Mouse (Mus musculus) gonadal fat pad, adult 2 months (tissue): ENCODE data around the gene Parp6. TPM values are rescaled to one million over a fixed set of nuclear protein-coding genes. Genes with fewer than 3 reads are reported as not detected.

ENCODE experiments used
- DNase-seq: peaks from one replicate; pipeline ENCODE4 v3.0.0-alpha.2; 2012; ENCODE audit warnings: low read depth
- polyA plus RNA-seq: library from polyadenylated mRNA; depleted of rRNA; stranded (reverse); fragments of >200 nt; gene quantifications from 2 replicates; pipeline ENCODE4 v1.2.3, GENCODE M21; 2012

Gene Parp6
- polyA plus RNA-seq, 1 experiment: 19.3 TPM

DNA sequence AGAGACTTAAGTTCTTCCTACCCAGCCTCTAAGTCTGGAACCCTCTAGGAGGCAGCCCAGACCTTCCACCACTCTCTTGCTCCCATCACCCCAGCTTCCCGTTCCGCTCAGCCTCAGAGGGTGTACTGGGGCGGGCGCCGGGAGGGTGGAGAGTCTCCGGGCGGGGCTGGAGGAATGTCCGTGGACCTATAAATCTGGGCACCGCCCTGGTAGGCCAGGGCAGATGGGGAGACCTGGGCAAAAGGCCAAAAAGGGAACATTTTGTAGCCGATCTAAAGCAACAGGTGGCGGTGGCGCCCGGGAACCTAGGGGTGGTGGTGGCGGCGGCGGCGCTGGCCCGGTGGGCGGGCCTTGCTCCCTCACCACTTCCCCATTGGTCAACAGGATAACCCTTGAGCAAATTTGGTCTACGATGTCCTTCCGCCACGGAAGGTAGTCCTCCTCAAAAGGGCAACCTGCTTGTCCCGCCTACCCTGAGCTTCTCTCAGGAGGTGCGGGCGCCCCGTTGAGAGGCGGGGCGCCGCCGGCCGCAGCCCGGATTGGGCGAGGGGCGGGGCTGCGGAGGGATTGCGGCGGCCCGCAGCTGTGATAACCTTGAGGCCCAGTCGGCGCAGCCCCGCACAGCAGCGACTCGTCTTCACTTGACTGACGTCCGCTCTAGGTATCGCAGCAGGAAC is 39.0 kb downstream of the Parp6 start, which contains the start of gene Pkm:
Gene Pkm (plus strand): TSS at position 411 of the 677 bp plus-strand sequence.
- peak; percentile 98 for DNase-seq

DNA sequence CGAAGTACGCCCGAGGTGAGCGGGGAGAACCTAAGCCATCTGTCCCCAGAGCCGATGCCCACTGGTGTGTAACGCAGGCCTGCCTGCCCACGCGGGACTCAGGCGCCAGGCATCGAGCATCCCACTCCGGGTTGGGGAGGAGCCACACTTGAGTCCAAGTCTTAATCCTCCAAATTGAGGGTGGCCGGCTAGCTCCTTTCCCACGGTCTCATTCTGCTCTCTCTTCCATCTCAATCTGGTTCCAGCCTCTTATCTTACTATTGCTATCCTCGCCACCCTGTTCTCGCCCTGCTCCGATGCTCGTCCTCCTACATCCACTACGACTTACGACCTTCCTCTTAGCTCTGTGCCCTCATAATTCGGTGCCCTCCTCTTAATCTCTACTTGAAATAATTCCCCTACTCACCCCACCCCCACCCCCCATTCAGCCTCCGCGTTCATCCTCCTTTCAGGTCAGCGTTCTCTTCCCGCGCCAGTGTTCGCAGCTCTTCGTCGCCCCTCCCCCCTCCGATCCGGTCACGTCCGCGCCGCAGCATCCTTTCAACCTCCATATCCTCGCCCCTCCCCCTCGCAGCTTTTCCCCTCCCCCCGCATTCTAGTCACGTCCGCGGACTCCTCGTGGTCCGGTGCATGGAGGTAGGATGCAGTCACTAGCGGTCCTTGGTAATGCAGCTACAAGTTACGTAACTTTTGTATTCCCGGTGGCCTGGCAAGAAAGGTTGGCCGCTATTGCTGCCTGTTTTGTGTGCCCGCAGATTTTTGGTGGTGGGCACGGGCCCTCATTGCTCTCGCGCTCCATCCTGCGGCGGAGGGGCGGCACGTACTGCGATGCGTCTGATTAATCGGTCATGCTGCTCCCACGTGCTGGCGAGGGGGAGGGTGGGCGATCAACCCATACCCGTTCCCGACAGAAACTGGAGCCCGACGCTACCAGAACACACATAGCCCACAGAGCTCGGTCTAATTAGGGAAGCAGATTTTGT is 39.8 kb downstream of the Parp6 start:
- no peak for DNase-seq

DNA sequence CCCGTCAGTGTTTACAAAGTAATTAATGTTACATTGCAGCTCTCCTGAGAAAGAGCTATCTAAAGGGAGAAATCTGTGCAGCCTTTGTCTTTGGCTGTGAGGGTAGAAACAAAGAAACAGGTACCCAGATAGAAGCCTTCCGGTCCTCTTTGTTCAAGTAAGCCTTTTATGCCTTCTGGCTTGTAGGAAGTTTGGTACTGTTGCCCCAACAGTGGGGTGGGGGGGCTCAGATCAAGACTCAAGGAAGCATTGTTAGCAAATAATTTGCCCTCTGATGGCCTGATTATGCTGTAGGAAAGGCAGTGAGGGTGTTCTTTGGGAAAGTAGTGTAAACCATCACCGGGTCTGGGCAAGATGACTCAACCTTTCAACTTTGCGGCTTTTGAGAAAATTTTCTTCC is 41.1 kb downstream of the Parp6 start:
- no peak for DNase-seq

DNA sequence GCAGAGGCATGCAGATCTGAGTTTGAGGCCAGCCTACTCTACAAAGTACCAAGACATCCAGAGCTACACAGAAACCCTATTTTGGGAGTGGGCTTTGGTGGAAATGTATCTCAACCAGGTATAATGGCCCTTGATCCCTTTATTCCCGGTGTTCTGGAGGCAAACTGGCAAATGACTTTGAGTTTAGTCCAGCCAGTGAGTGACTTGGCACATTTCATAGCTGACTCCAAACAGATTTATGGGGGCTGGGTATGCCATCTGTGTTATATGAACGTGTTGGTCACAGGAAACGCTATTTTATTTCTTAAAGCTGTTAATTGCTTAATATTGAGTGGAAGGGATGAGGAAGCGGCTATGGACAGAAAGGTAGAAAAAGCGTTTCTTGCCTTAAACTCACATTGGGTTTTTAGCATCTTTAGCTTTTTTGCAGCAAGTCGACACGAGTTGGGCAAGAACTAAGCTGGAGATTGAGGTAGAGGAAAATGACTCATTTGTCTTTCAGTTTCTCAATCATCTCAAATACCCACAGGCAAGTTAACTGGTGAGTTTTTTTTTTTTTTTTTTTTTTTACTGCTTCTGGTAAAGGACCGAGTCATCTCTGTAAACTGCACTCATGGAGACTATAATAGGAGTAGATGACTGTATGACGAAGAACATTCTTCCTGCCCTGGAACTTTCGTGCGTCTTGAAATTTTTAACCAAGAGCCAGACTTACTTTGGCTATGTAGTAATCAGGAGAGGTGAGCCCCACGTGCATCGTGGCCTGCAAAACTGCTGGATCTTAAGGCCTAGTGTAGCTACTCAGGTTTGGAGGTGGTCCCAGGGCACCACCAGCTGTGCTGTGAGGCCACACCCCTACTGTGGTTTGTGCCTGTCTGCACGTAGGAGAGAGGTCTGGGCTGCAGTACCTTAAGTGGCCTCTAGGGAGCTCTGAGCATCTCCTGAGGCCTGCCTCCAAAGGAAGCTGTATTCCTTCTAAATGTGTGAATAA is 42.2 kb downstream of the Parp6 start:
- peak; percentile 75 for DNase-seq

DNA sequence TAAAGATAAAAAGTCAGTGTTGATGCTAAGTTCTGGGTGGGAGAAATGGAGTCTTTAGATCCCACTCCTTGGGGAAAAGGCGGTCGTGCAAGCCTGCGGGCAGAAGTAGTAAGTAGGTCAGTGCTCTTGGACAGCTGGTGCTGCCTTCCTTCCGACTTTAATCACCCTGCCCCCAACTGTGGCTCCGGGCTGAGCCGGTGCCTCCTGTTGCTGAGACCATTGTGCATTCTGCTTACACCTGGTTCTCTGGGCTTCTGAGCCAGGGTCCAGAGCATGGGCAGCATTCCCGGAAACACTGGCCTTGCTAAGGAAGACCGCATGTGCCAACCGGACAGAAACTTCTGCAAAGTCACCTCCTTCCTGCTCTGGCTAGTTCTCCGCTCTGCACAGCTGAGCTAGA is 43.3 kb downstream of the Parp6 start:
- DNase-seq: no peak

DNA sequence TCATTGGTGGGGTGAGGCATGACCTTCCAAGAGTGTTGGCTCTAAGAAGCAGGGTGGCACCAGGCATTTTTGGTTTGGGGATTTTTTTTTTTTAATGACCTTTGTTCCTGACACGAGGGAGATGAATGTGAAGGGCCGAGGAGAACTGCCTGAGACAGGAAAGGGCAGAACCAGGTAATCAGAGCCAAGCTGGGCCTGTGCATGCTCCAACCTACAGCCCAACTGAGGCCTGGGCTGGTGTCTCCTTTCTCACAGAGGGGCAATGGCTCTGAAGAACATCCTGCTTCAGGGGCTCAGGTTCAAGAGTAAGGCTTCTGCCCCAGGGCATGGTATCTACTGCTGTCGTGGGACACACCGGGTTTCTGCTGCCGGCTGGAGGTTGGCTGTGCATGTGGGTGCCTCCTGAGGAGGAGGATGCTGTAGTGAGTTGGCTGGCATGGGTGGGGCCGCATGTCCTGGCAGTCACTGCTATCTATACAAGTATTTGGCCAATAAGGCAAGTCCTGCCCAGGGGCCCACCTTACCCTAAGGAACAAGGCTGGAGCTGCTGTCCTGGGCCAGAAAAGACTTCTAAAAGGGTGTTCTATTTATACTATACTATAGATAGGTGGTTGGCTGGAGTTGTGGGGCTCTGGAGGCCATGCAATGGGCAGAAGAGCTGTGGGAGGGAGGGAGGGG is 44.4 kb downstream of the Parp6 start:
- no peak for DNase-seq

DNA sequence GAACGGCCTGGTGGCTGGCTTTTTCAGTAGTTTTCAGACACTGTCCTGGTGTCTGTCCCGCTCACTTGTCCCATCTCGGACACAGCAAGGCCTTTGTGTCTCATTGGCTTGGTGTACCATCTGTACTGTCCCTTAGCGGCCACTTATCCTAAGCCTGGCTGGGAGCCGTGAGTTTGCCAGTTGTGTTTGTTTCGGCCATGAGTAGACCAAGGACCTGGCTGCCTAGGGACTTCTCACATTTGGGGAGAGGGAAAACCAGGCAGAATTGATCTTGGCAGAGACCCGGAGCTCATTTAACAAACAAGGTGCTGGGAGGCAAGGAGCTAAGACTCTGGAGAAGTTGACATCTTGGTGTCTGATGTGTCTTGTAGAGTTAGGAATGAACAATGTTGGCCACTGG is 46.1 kb downstream of the Parp6 start:
- DNase-seq: no peak

DNA sequence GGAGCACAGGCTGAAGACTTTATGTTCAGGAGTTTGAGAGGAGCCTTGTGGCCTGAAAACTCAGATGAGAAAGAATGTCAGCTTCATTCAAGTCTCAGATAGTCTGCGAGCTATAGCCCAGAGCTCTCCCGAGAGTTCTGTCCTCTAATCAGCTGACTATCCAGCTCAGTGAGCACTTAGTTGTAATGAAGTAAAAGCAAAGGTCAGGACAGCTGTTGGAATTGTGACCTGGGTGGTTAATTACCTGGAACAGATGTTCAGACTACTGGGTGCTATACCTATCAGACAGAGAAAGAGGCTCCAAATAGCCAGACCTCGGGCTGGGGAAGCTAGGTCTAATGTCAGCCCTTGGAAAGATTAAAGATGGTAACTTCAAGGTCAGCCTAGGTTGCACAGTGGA is 46.9 kb downstream of the Parp6 start:
- no peak for DNase-seq

DNA sequence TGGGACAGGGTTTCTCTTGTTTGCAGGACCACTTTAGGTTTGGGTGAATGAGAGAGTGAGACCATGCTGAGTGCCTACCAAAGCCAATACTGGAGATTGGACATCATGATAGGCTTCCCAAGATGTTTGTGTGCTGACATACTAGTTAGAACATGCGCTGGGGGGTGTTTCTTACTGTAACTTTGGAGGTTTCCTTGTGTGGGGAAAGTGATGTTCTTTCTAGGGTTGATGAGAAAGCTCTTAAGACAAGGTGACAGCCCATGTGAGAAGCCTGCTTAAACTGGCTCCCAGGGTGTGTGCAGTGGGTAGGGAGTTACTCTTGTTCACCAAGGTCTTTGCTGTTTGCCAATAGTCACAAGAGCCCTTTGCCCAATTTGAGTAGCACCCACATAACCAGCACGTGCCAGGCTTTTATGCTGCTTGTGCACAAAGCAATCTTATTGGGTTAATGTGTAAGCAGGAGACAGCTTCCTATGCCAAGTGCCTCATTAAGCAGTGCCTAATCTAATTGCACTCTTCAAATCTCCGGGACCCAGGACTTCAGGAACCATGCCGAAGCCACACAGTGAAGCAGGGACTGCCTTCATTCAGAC is 47.7 kb downstream of the Parp6 start:
- DNase-seq: no peak

DNA sequence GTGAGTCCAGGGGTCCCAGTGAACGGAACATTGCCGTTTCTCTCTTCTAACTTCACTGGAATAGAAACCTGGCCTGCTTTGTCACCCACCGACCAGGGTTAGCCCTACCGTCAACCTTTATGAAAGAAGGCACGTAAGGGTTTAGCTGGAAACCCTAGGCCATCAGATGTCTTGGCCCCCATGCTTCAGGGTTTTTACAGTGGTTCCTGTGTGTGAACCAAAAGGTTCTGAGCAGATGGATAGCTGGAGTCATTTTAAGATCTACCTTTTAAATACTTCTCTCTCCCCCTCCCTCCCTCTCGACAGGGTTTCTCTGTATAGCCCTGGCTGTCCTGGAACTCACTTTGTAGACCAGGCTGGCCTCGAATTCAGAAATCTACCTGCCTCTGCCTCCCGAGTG is 48.9 kb downstream of the Parp6 start:
- DNase-seq: no peak

DNA sequence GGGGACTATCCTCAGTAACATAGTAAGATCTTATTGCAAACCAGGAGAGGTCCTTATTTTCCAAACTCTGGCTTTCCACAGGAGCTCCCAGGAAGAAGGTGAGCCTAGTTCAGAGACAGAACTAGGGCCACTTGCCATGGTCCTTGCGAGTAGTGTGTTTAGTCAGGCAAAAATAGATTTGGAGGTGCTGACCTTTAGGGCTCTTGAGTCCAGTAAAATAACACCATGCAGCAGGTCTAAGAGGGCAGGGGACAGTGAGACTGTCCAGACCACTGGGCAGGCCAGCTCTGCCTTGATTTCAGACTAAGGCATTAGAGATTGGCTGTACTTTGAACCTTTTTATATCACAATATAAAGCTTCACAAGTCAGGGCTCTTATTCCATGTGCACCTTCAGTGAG is 49.7 kb downstream of the Parp6 start:
- no peak for DNase-seq

DNA sequence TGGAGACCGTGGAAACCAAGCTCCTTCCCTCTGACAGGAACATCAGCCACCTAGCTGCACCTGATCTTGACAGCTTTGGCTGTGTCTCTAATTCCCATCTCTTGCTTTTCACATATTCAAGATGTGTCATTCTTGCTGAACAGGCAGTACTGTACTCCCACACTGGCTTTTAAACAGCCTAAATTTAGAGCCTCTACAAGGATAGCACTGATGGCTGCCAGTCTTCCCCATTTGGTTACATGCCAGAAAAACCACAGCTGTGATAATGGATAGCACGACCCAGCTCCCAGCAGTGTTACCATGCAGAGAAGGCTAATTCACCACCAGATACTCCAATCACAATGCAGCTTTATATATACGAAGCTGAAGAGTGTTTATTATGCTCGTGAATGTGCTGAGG is 50.2 kb downstream of the Parp6 start:
- DNase-seq: no peak

DNA sequence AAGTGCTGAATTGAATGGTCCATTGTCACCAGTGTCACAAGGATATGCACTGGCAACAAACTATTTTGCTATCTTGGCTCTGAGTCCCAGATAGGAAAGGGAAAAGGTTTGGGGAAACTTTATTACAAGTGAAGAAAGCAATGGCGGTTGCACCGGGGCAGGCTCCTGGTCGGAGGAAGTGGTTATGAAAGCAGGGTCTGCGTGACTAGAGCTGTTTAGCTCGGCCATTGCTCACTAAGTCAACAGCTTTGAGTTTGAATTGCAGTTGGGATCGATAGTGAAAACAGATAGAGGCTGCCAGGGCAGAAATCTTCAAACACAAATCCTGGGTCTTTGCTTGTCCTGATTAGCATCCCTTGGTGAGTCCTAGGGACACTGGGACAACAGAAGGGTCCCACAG is 50.8 kb downstream of the Parp6 start:
- no peak for DNase-seq

DNA sequence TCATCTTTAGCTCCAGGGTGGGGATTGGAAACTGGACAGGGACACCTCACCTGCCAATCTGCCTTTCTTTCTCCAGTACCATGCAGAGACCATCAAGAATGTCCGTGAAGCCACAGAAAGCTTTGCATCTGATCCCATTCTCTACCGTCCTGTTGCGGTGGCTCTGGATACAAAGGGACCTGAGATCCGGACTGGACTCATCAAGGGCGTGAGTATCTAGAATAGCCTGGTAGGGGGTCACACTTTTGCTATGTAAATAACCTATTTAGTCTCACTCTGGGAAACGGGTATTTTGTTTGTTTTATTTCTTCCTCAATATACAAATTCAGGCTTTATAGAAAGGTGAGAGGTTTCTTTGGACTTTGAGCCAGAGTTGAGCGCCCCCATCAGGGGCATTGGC is 51.4 kb downstream of the Parp6 start:
- DNase-seq: no peak

DNA sequence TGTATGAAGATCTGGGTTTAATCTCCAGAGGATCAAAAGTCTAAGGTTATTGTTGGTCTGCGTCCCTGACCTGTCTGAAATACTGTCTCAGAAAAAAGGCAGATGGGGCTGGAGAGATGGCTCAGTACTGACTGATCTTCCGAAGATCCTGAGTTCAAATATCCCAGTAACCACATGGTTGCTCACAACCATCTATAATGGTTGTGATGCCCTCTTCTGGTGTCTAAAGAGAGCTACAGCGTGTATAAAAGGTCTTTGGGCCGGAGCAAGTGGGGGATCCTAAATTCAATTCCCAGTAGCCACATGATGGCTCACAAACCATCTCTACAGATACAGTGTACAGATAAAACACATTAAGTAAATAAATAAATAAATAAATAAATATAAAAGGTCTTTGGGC is 52.1 kb downstream of the Parp6 start:
- no peak for DNase-seq

DNA sequence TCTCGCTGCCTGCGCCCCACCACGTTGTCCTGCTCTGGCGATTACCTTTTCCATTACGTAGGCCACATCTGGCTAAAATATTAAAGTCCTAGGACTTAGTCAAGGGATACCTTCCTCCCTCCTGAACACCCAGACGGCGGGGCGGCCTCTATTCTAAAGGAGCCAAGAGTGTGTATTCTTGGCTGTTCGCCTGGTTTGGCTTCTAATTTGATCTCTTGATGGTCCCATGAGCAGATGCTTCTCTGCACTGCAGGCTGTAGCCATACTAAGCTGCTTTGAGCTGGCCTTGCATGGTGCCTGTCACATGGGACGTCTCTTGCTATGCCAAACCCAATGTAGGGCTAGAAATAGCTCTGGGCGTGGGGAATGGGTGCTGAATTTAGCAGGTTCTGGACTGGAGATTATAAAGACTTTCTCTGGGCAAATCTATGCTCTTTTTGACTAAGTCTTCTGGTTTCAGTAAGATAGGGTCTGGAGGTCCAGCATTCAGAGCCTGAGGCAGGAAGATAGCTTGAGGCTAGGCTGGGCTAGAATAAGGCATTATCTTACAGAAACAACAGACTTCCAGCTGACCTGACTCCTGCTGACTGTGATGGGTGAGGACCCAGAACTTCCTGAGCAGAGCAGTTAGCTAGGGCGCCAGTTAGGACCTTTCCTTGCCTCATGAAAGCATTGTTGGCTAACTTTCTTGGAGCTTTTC is 55.3 kb downstream of the Parp6 start:
- no peak for DNase-seq

DNA sequence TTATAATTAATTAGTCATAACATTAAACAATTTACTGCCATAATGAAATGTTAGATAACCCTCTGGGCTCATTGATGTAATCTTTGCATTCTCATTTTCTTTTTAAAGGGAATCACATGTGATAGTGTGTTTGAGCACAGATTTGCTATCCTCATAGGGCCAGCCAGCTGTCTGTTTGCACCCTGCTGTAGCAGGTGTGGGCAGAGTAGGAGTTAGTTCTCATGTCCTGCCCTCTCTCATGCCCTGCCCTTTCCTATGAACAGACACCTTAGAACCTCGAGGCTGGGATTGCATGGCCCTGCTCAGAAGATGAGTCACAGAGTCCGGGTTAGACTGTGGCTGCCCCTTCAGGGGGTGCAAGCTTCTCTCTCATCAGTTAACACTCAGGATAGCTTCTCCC is 56.3 kb downstream of the Parp6 start:
- DNase-seq: no peak

DNA sequence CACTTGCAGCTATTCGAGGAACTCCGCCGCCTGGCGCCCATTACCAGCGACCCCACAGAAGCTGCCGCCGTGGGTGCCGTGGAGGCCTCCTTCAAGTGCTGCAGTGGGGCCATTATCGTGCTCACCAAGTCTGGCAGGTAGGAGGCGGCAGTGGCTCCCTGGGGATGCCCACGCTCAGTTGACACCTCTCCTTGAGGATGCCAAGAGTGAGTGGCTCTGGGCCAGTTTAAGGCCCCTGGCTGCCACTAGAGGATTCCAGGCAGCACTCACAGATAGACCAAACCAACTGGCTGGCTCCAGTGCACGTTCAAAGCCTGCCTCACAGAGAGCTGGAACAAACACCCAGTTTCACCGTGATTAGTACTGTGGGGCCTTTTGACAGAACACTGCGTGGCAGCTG is 58.5 kb downstream of the Parp6 start:
- DNase-seq: no peak

DNA sequence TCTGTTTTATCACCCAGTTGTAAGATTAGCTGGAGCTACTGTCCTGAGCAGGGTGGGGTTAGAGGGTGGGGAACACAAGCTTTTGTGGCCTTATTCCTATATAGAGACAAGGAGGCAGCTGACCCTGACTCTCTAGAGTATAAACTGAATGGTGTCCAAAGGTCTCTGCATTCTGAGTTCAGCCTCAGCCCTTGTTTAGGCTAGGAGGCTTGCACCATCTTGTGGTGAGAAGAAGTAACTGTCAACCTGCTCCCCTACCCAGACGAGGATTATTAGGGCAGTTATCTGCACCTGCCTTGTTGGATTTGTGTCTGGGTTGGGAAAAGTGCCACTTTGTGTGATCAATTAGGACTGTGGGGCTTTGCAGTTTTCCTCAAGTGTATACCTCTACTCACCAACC is 61.2 kb downstream of the Parp6 start:
- no peak for DNase-seq
